Mouse (Mus musculus): ENCODE data around the gene Sit1. TPM values are rescaled to one million over a fixed set of nuclear protein-coding genes. Genes with fewer than 3 reads are reported as not detected.

Sit1 gene
- polyA plus RNA-seq (2012; rRNA removed): not detected in 2 replicates

DNA sequence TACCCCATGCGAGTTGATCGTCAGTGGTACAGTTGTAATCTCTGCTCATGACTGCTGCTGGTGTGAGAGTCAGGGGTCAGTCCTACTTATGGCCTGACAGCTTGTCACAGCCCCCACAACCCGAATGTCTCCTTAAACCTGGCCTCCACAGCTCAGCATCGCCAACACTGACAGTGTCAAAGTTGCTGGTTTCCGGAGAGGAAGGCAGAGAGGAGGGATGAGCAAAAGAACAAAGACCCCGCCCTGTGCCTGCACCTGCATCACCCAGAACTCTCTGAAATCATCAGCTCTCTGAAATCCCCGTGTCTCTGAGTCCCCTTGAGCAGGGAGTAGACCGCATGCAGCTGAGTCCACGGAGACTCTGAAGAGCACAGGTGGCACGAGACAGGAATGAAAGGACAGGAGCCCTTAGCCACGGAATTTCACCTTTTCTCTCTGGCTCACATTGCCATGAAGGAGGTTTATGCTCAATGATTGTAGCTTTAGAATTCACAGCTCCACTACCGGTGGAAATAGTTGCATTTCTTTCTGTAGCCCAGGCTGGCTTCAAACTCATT lies at the start of gene Sit1:
Gene Sit1, minus strand, starts transcription at position 200 of the 557 bp plus-strand sequence.

GRCm38 (mm10) chr4:43506536-43507185 lies 23.1 kb upstream of the Sit1 start, which contains the start of gene Car9:
Gene Car9 (plus strand): TSS chr4:43506966.

GRCm38 (mm10) chr4:43499407-43500333 lies 16.1 kb upstream of the Sit1 start, which contains the start of gene Arhgef39:
Gene Arhgef39 (minus strand): TSS chr4:43499695.

DNA sequence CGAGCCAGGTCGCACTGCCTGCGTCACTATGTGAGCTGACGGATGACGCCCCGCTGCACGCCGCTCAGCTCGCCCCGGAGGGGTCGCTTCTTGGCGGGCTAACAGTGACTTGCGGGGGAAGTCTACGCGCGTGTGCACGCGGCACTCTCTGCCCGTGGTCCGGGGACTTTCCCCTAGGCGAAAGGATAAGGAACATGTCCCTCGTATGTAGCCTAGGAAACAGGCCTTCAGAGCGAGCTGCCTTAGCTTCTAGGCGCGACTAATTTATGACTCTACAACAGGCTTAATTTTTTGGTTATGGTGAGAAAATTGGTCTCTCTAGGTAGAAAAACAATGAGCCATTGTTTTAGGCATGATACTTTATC lies 9.3 kb upstream of the Sit1 start, which contains the start of gene Ccdc107:
Gene Ccdc107, plus strand, starts transcription at position 80 of the 365 bp plus-strand sequence.

DNA sequence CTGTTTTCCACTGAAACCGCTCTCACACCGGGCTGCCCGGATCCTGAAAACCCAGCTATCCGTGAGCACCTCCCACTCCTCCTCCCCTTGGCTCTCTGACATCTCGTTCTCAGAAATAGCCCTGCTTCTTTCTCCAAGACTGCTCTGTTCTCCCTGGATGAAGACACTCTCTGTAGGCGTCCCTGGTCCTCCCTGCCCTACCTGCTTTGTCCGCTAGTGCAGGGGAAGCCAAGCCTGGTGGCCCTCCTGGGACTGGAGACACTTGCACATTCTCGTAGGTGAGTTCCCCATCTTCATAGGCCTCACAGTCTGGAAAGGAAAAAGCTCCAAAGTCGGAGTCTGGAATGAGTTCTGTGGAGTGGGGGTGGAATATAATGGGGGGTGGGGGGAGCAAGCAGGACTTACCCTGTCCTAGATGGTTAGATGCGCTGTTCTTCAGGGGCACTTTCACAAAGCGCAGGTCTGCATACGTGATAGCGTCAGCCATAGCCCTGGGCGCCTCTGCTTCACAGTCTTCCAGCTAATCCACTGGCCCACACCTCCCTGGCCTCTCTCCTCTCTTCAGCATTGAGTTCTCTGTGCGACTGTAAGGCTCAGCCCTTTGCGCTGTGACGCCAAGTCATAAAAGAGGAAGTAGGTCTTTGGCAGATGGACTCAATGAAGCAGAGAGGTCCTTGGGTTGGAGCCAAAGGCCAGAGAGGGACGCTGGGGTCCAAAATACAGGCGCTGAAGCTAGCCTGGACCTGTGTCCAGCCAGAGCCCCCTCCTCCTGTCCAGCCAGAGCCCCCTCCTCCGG lies 29.3 kb downstream of the Sit1 start, which contains the start of gene Cd72:
Gene Cd72, minus strand, starts transcription at position 588 of the 796 bp plus-strand sequence.

GRCm38 (mm10) chr4:43441639-43442038 lies 41.9 kb downstream of the Sit1 start, which contains the start of gene Tesk1:
Gene Tesk1 (plus strand): TSS chr4:43441939.

Other genes with a start within 250 kb of the Sit1 start
- gene Atp8b5, start 216.6 kb downstream of the Sit1 start, polyA plus RNA-seq (2012; rRNA removed): 1.2 TPM in 2 replicates
- 59.6 and 67.4 TPM in 2 replicates for gene Rusc2, start 101.8 kb downstream of the Sit1 start, polyA plus RNA-seq (2012; rRNA removed)
- 0.92 and 1.1 TPM in 2 replicates for gene Fam166b, start 54.6 kb downstream of the Sit1 start, polyA plus RNA-seq (2012; rRNA removed)
- gene Tesk1, start 41.8 kb downstream of the Sit1 start, polyA plus RNA-seq (2012; rRNA removed): 75.3 and 75.5 TPM in 2 replicates
- 0.20 and 0.59 TPM in 2 replicates for gene Cd72, start 29.1 kb downstream of the Sit1 start, polyA plus RNA-seq (2012; rRNA removed)
- gene Ccdc107, start 9.2 kb upstream of the Sit1 start, polyA plus RNA-seq (2012; rRNA removed): 76.4 and 104 TPM in 2 replicates
- gene Arhgef39, start 16.0 kb upstream of the Sit1 start, polyA plus RNA-seq (2012; rRNA removed): 33.3 and 39.5 TPM in 2 replicates
- gene Car9, start 23.2 kb upstream of the Sit1 start, polyA plus RNA-seq (2012; rRNA removed): 0.50 and 0.79 TPM in 2 replicates
- gene Tpm2, start 40.0 kb upstream of the Sit1 start, polyA plus RNA-seq (2012; rRNA removed): 15.7 and 78.5 TPM in 2 replicates
- 52.6 and 54.6 TPM in 2 replicates for gene Creb3, start 78.6 kb upstream of the Sit1 start, polyA plus RNA-seq (2012; rRNA removed)
- gene Tln1, start 79.0 kb upstream of the Sit1 start, polyA plus RNA-seq (2012; rRNA removed): 54.6 and 60.2 TPM in 2 replicates
- gene Rgp1, start 95.0 kb upstream of the Sit1 start, polyA plus RNA-seq (2012; rRNA removed): 55.7 and 57.0 TPM in 2 replicates
- 82.9 and 90.4 TPM in 2 replicates for gene Gba2, start 95.1 kb upstream of the Sit1 start, polyA plus RNA-seq (2012; rRNA removed)
- gene Msmp, start 100.8 kb upstream of the Sit1 start, polyA plus RNA-seq (2012; rRNA removed): not detected in 2 replicates
- gene Npr2, start 148.2 kb upstream of the Sit1 start, polyA plus RNA-seq (2012; rRNA removed): 69.8 and 78.3 TPM in 2 replicates
- 6.6 and 7.9 TPM in 2 replicates for gene Spag8, start 169.9 kb upstream of the Sit1 start, polyA plus RNA-seq (2012; rRNA removed)
- gene Hint2, start 172.7 kb upstream of the Sit1 start, polyA plus RNA-seq (2012; rRNA removed): 56.9 and 57.8 TPM in 2 replicates
- 23.4 and 26.5 TPM in 2 replicates for gene Tmem8b, start 185.2 kb upstream of the Sit1 start, polyA plus RNA-seq (2012; rRNA removed)
- 0.30 and 0.37 TPM in 2 replicates for gene Fam221b, start 185.4 kb upstream of the Sit1 start, polyA plus RNA-seq (2012; rRNA removed)
- gene Olfr70, start 217.1 kb upstream of the Sit1 start, polyA plus RNA-seq (2012; rRNA removed): not detected in 2 replicates
- not detected in 2 replicates for gene Olfr71, start 226.5 kb upstream of the Sit1 start, polyA plus RNA-seq (2012; rRNA removed)
- gene Hrct1, start 243.5 kb upstream of the Sit1 start, polyA plus RNA-seq (2012; rRNA removed): 0.37 and 0.76 TPM in 2 replicates
- 0.09 and 0.16 TPM in 2 replicates for gene Spaar, start 246.3 kb upstream of the Sit1 start, polyA plus RNA-seq (2012; rRNA removed)